ENCODE assay signal across 10 mouse cellular contexts in genomic region chr4:58671406-58672035, GRCm38 (mm10).
A peak's percentile ranks its signal among the peaks of the same experiment; 100 is the strongest.
DNase-seq lines count a peak whose midpoint lies in the region; ATAC-seq and TF ChIP-seq lines count a peak whose summit lies in the region.
"Had no signal": no experiment of that assay in that cellular context is flagged by ENCODE, and none has a peak within 500 bp of the region (broad histone marks: within the 10 kb centered on the region; RNA-seq: fewer than 3 reads in every experiment).

No protein-coding gene starts in this region.

- H3K4me1 ChIP-seq in lung, adult 2 months (ENCODE audit: control insufficient read depth, insufficient read depth, low read length), result no peaks in the 10 kb centered on the region
- H3K4me1 ChIP-seq in forebrain, embryonic 13.5 days, result peaks cover 40% of the 10 kb centered on the region
- H3K4me1 ChIP-seq in neural tube, embryonic 13.5 days (replicated peaks), result peaks cover 21% of the 10 kb centered on the region

- peak overlapping the region; percentile 11 for H3K4me3 ChIP-seq in lung, adult 2 months (replicated peaks; ENCODE audit: extremely low read depth, low read depth, low read length)
- no peak overlapping the region for H3K4me3 ChIP-seq in forebrain, embryonic 13.5 days
- H3K4me3 ChIP-seq in neural tube, embryonic 13.5 days, result no peak overlapping the region
- H3K4me3 ChIP-seq: myocyte had no signal

- no peak for TF ChIP-seq CTCF in lung, adult 2 months (IDR thresholded peaks at IDR 0.05; ENCODE audit: insufficient read depth, low read length)

- no peaks in the 10 kb centered on the region for H3K9me3 ChIP-seq in forebrain, embryonic 13.5 days (replicated peaks)
- H3K9me3 ChIP-seq in neural tube, embryonic 13.5 days, result no peaks in the 10 kb centered on the region

- no peaks in the 10 kb centered on the region for H3K36me3 ChIP-seq in forebrain, embryonic 13.5 days (ENCODE audit: poor library complexity, severe bottlenecking)
- H3K36me3 ChIP-seq in neural tube, embryonic 13.5 days, result no peaks in the 10 kb centered on the region

- no peak for TF ChIP-seq POLR2A in lung, adult 2 months (IDR thresholded peaks at IDR 0.05; ENCODE audit: borderline replicate concordance, extremely low read depth, low read depth, low read length)

- WGBS in lung, adult 2 months, result 45% methylated on average over 14 of the region's 14 CpGs
- 26% methylated on average over 14 of the region's 14 CpGs for WGBS in forebrain, embryonic 13.5 days
- 47% methylated on average over 14 of the region's 14 CpGs for WGBS in neural tube, embryonic 13.5 days

- H3K27ac ChIP-seq in forebrain, embryonic 13.5 days, result peak overlapping the region; percentile 69
- no peak overlapping the region for H3K27ac ChIP-seq in neural tube, embryonic 13.5 days (replicated peaks)

- ATAC-seq in forebrain, embryonic 13.5 days, result no peak
- no peak for ATAC-seq in neural tube, embryonic 13.5 days (ENCODE audit: low read depth)
- no peak for ATAC-seq in inflammation-experienced regulatory T-cells, adult 6 months

- H3K9ac ChIP-seq in forebrain, embryonic 13.5 days, result peak overlapping the region; percentile 21; the same call in 1 of the 2 replicates
- H3K9ac ChIP-seq in neural tube, embryonic 13.5 days, result no peak overlapping the region

- H3K27me3 ChIP-seq in forebrain, embryonic 13.5 days, result peaks cover 23% of the 10 kb centered on the region
- H3K27me3 ChIP-seq in neural tube, embryonic 13.5 days, result peaks cover 33% of the 10 kb centered on the region

- peak overlapping the region; percentile 43 for H3K4me2 ChIP-seq in forebrain, embryonic 13.5 days
- peak overlapping the region; percentile 32 for H3K4me2 ChIP-seq in neural tube, embryonic 13.5 days

- DNase-seq in lung, adult 2 months, result peak; percentile 24
- no peak for DNase-seq in lung, postnatal 14 days
- peak; percentile 16 to 30 for DNase-seq in adrenal gland, postnatal 4 days (ENCODE audit: low spot score in 2 of 2)
- DNase-seq in spleen, adult 18-20 months, result no peak
- DNase-seq in frontal cortex, postnatal 36 days (ENCODE audit: low spot score in 2 of 2), result no peak
- DNase-seq: thymus, postnatal 36 days had no signal

Comparison
In these comparisons a context has a peak if more than half of its experiments do, and no peak if none do; other contexts are left out.
1. DNase-seq: peak in lung, adult 2 months (single experiment) and adrenal gland, postnatal 4 days (2 of 2); none in lung, postnatal 14 days (single experiment), spleen, adult 18-20 months (0 of 2) and frontal cortex, postnatal 36 days (0 of 2).